Mouse (Mus musculus): ENCODE measurements at regions not wholly inside any gene's neighbourhood (a gene's known extent, or its start where the extent isn't known, plus 50 kb on each side); places are given as distances from the start of the nearest gene placed in this dataset.

DNA sequence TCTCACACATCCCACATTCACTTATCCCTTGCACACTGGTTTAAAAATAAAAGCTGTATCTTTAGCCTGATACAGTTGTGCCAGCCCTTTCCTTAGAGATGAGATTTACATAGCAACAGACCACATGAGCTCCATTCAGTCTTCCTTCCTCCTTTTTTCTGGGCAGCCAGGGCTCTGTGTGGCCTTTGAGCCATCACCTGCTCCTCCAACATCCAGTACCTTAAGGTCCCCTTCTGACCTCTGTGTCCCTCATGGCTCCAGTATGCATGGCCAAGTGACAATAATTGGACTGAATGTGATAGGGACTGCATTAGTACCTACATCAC, 210.3 kb upstream of the Arpp21 start:
- TF ChIP-seq GATA1 (IDR thresholded peaks at IDR 0.05; ENCODE audit: borderline replicate concordance, low read length) (no peak), FLI1 (IDR thresholded peaks at IDR 0.05; ENCODE audit: low read length) (no peak)

Measured in megakaryocyte, embryonic 14.5 days (primary cell).